Mouse (Mus musculus) embryo, embryonic 10.5 days (tissue): ENCODE data around the gene Ccdc175.

Source experiments
- DNase-seq: peaks from one replicate; pipeline ENCODE4 v3.0.0-alpha.2; 2015; ENCODE audit warnings: low spot score

The Ccdc175 gene

GRCm38 (mm10) chr12:72184929-72185328 is at the start of gene Ccdc175:
Gene Ccdc175 (minus strand): TSS chr12:72185029.
- no peak for DNase-seq

- no peak for DNase-seq
Measured at GRCm38 (mm10) chr12:72234151-72234550, 49.3 kb upstream of the Ccdc175 start.

- no peak for DNase-seq
Measured at GRCm38 (mm10) chr12:72232826-72233790, 48.3 kb upstream of the Ccdc175 start.

GRCm38 (mm10) chr12:72232176-72232575 is 47.3 kb upstream of the Ccdc175 start:
- DNase-seq = no peak

GRCm38 (mm10) chr12:72229451-72230196 is 44.8 kb upstream of the Ccdc175 start:
- no peak for DNase-seq

- DNase-seq = no peak
Measured at GRCm38 (mm10) chr12:72227731-72228130, 42.9 kb upstream of the Ccdc175 start.

GRCm38 (mm10) chr12:72225371-72225770 is 40.5 kb upstream of the Ccdc175 start:
- DNase-seq = no peak

- no peak for DNase-seq
Measured at GRCm38 (mm10) chr12:72223557-72224102, 38.8 kb upstream of the Ccdc175 start.

- no peak for DNase-seq
Measured at GRCm38 (mm10) chr12:72213554-72213953, 28.7 kb upstream of the Ccdc175 start.

- no peak for DNase-seq
Measured at GRCm38 (mm10) chr12:72200828-72201227, 16.0 kb upstream of the Ccdc175 start.

GRCm38 (mm10) chr12:72197925-72198486 is 13.2 kb upstream of the Ccdc175 start:
- DNase-seq = peak; percentile 63

GRCm38 (mm10) chr12:72197434-72197833 is 12.6 kb upstream of the Ccdc175 start:
- DNase-seq = no peak

- no peak for DNase-seq
Measured at GRCm38 (mm10) chr12:72179561-72179960, 5.3 kb downstream of the Ccdc175 start.

GRCm38 (mm10) chr12:72178322-72178721 is 6.5 kb downstream of the Ccdc175 start:
- no peak for DNase-seq

- DNase-seq = no peak
Measured at GRCm38 (mm10) chr12:72158421-72158820, 26.4 kb downstream of the Ccdc175 start.

- no peak for DNase-seq
Measured at GRCm38 (mm10) chr12:72150786-72151185, 34.0 kb downstream of the Ccdc175 start.

- DNase-seq = no peak
Measured at GRCm38 (mm10) chr12:72129203-72129602, 55.6 kb downstream of the Ccdc175 start.

GRCm38 (mm10) chr12:72115686-72116345 is 69.0 kb downstream of the Ccdc175 start:
- no peak for DNase-seq

- no peak for DNase-seq
Measured at GRCm38 (mm10) chr12:72115126-72115525, 69.7 kb downstream of the Ccdc175 start.

GRCm38 (mm10) chr12:72104525-72105281 is 80.1 kb downstream of the Ccdc175 start:
- peak; percentile 87 for DNase-seq

- DNase-seq = no peak
Measured at GRCm38 (mm10) chr12:72104027-72104426, 80.8 kb downstream of the Ccdc175 start.
